Mouse (Mus musculus) embryonic facial prominence, embryonic 15.5 days (tissue): ENCODE results near the gene Foxd2. TPM values are rescaled to one million over a fixed set of nuclear protein-coding genes. Genes with fewer than 3 reads are reported as not detected.

Experiments used
- polyA plus RNA-seq: library from polyadenylated mRNA; unstranded; fragments of >200 nt; fragmentation: Nextera tagmentation; extraction: Ambion mirVana; gene quantifications from 2 replicates; pipeline ENCODE4 v1.2.1, GENCODE M21; 2015

Gene Foxd2
- polyA plus RNA-seq, 1 experiment from 2014 or later, result 1.8 TPM

Other genes with a start within 250 kb of the Foxd2 start
- not detected in 2 replicates for gene Gm12830, start 87.2 kb downstream of the Foxd2 start, polyA plus RNA-seq
- gene Foxe3, start 17.1 kb upstream of the Foxd2 start, polyA plus RNA-seq, result 0.20 TPM in 1 of 2 replicates, not detected in the other
- 107 TPM in 2 replicates for gene Cmpk1, start 78.4 kb upstream of the Foxd2 start, polyA plus RNA-seq
- 10.3 and 13.3 TPM in 2 replicates for gene Stil, start 91.3 kb upstream of the Foxd2 start, polyA plus RNA-seq
- 0.71 and 1.00 TPM in 2 replicates for gene Tal1, start 147.6 kb upstream of the Foxd2 start, polyA plus RNA-seq
- gene Pdzk1ip1, start 179.8 kb upstream of the Foxd2 start, polyA plus RNA-seq, result 59.3 and 69.2 TPM in 2 replicates
- 0.07 and 0.15 TPM in 2 replicates for gene Cyp4x1, start 225.4 kb upstream of the Foxd2 start, polyA plus RNA-seq